Mouse (Mus musculus): ENCODE results near the gene Dock8.

DNA sequence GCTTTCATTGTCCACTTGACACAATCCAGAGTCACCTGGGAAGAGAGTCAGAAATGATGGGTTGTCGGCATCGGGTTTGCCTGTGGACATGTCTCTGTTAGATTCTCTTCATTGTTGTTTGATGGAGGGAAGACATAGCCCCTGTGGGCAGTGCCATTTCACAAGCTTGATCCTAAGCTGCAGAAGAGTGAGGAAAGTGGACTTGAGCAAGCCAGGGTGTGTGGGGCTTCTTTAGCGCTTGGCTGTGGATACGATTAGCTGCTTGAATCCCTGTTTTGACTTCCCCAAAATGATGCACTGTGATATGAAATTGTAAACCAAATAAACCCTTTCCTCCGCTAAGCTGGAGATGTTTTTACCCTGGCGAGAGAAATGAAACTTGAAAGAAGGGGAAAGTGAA lies 2.7 kb downstream of the Dock8 start:
- TF ChIP-seq ZNF384 (IDR thresholded peaks at IDR 0.05; ENCODE audit: low read depth, low read length): no peak
- no peak for TF ChIP-seq CHD2 (IDR thresholded peaks at IDR 0.05; ENCODE audit: low read depth, low read length)
- no peak for TF ChIP-seq ZC3H11A (IDR thresholded peaks at IDR 0.05; ENCODE audit: borderline replicate concordance, low read depth, low read length)

All from ES-E14 (cell line).